8 mouse cellular contexts compared by ENCODE assay signal in genomic region chr10:103253842-103254803, GRCm38 (mm10). TPM values are rescaled to one million over a fixed set of nuclear protein-coding genes. Genes with fewer than 3 reads are reported as not detected.
DNase-seq lines count a peak whose midpoint lies in the region; ATAC-seq lines count a peak whose summit lies in the region.
"Had no signal": no experiment of that assay in that cellular context is flagged by ENCODE, and none has a peak within 500 bp of the region (broad histone marks: within the 10 kb centered on the region; RNA-seq: fewer than 3 reads in every experiment).

No protein-coding gene starts in this region.

- peak; percentile 55 to 60 for DNase-seq in left cerebral cortex, postnatal 14 days (ENCODE audit: low spot score in 2 of 2)
- DNase-seq in left cerebral cortex, postnatal 4 days, result no peak
- peak; percentile 3 for DNase-seq in adipocyte (ENCODE audit: low spot score)
- peak; percentile 76 for DNase-seq in embryonic facial prominence, embryonic 14.5 days (ENCODE audit: low spot score)
- no peak for DNase-seq in spleen, adult 12 weeks (ENCODE audit: low spot score)
- DNase-seq in gastrocnemius, postnatal 36 days, result no peak

- H3K4me1 ChIP-seq in embryonic facial prominence, embryonic 14.5 days (ENCODE audit: control insufficient read depth, insufficient read depth, low read length), result no peaks in the 10 kb centered on the region
- H3K4me1 ChIP-seq in midbrain, embryonic 15.5 days, result no peaks in the 10 kb centered on the region
- H3K4me1 ChIP-seq: limb, embryonic 13.5 days had no signal

- no peak overlapping the region for H3K9ac ChIP-seq in embryonic facial prominence, embryonic 14.5 days (ENCODE audit: low read depth, low read length)
- H3K9ac ChIP-seq in midbrain, embryonic 15.5 days, result no peak overlapping the region
- H3K9ac ChIP-seq: limb, embryonic 13.5 days had no signal

- no peak overlapping the region for H3K4me3 ChIP-seq in embryonic facial prominence, embryonic 14.5 days (ENCODE audit: low read depth, low read length)
- no peak overlapping the region for H3K4me3 ChIP-seq in midbrain, embryonic 15.5 days
- H3K4me3 ChIP-seq: limb, embryonic 13.5 days had no signal

- ATAC-seq in embryonic facial prominence, embryonic 14.5 days (ENCODE audit: low read depth), result no peak
- peak; percentile 87 for ATAC-seq in midbrain, embryonic 15.5 days (replicated peaks)

- H3K27me3 ChIP-seq in embryonic facial prominence, embryonic 14.5 days (replicated peaks; ENCODE audit: control insufficient read depth, insufficient read depth, low read length), result no peaks in the 10 kb centered on the region
- no peaks in the 10 kb centered on the region for H3K27me3 ChIP-seq in midbrain, embryonic 15.5 days (replicated peaks)
- H3K27me3 ChIP-seq: limb, embryonic 13.5 days had no signal

- H3K27ac ChIP-seq in embryonic facial prominence, embryonic 14.5 days (replicated peaks; ENCODE audit: low read depth, low read length), result no peak overlapping the region
- no peak overlapping the region for H3K27ac ChIP-seq in midbrain, embryonic 15.5 days
- H3K27ac ChIP-seq: limb, embryonic 13.5 days had no signal

- no peak overlapping the region for H3K4me2 ChIP-seq in embryonic facial prominence, embryonic 14.5 days (ENCODE audit: low read depth, low read length)
- H3K4me2 ChIP-seq in midbrain, embryonic 15.5 days, result no peak overlapping the region
- H3K4me2 ChIP-seq: limb, embryonic 13.5 days had no signal

- 48% methylated on average over 5 of the region's 5 CpGs for WGBS in embryonic facial prominence, embryonic 14.5 days
- 57% methylated on average over 5 of the region's 5 CpGs for WGBS in midbrain, embryonic 15.5 days

- intact Hi-C loops in left cerebral cortex, postnatal 14 days (cut with DNase I), result loop anchor here (1.0 kb wide), 1 partner anchor 148 kb away; no protein-coding TSS in a partner anchor
- intact Hi-C loops in left cerebral cortex, postnatal 4 days (cut with DNase I), result loop anchor here (2.0 kb wide), 1 partner anchor 147 kb away; no protein-coding TSS in a partner anchor
- intact Hi-C loops in gastrocnemius, postnatal 36 days (cut with DNase I), result no loop called here

- no peaks in the 10 kb centered on the region for H3K9me3 ChIP-seq in embryonic facial prominence, embryonic 14.5 days (ENCODE audit: control insufficient read depth, low read length)
- no peaks in the 10 kb centered on the region for H3K9me3 ChIP-seq in midbrain, embryonic 15.5 days
- H3K9me3 ChIP-seq: limb, embryonic 13.5 days had no signal

- H3K36me3 ChIP-seq in embryonic facial prominence, embryonic 14.5 days (ENCODE audit: control insufficient read depth, insufficient read depth, low read length), result no peaks in the 10 kb centered on the region
- no peaks in the 10 kb centered on the region for H3K36me3 ChIP-seq in midbrain, embryonic 15.5 days (replicated peaks)
- H3K36me3 ChIP-seq: limb, embryonic 13.5 days had no signal

RNA-seq across cellular contexts. Expression of gene Lrriq1, which starts 18.0 kb away (rescaled TPM):
- total RNA-seq in left cerebral cortex, postnatal 14 days (2021), result 1 to 10 TPM; 2.8 to 3.5 TPM
- total RNA-seq in left cerebral cortex, postnatal 4 days (2021), result 1 to 10 TPM; 2.8 to 3.2 TPM
- polyA plus RNA-seq in embryonic facial prominence, embryonic 14.5 days (2014; fragmentation: Nextera tagmentation; extraction: Ambion mirVana), result 2.7 and 3.4 TPM in 2 replicates
- 3.5 and 4.0 TPM in 2 replicates for polyA plus RNA-seq in midbrain, embryonic 15.5 days (2015; fragmentation: Nextera tagmentation; extraction: Ambion mirVana)
- not detected for total RNA-seq in gastrocnemius, postnatal 36 days (2021)

Comparison
In these comparisons a context has a peak if more than half of its experiments do, and no peak if none do; other contexts are left out.
1. DNase-seq: peak in left cerebral cortex, postnatal 14 days (2 of 2), adipocyte (single experiment) and embryonic facial prominence, embryonic 14.5 days (single experiment); none in left cerebral cortex, postnatal 4 days (single experiment), spleen, adult 12 weeks (single experiment) and gastrocnemius, postnatal 36 days (0 of 2).